Mouse (Mus musculus): ENCODE measurements at regions not wholly inside any gene's neighbourhood (a gene's known extent, or its start where the extent isn't known, plus 50 kb on each side); places are given as distances from the start of the nearest gene placed in this dataset.

GRCm38 (mm10) chr10:29640249-29640648 lies 104.6 kb upstream of the Rspo3 start:
- H3K27me3 ChIP-seq (replicated peaks; ENCODE audit: control insufficient read depth, insufficient read depth, low read length): no peaks in the 10 kb centered on the region
- TF ChIP-seq CTCF (conservative IDR thresholded peaks at IDR 0.05; ENCODE audit: insufficient read depth, insufficient read length, low read depth, low read length) (no peak), POLR2A (IDR thresholded peaks at IDR 0.05; ENCODE audit: low read depth, low read length) (no peak)

GRCm38 (mm10) chr10:29635828-29636227 lies 100.2 kb upstream of the Rspo3 start:
- 27% methylated on average over 5 of the region's 5 CpGs for WGBS
- no peaks in the 10 kb centered on the region for H3K27me3 ChIP-seq (replicated peaks; ENCODE audit: control insufficient read depth, insufficient read depth, low read length)
- H3K4me1 ChIP-seq (ENCODE audit: control insufficient read depth, insufficient read depth, low read length): no peaks in the 10 kb centered on the region
- no peak for DNase-seq
- no peak for TF ChIP-seq CTCF (conservative IDR thresholded peaks at IDR 0.05; ENCODE audit: insufficient read depth, insufficient read length, low read depth, low read length)
- no peak for TF ChIP-seq POLR2A (IDR thresholded peaks at IDR 0.05; ENCODE audit: low read depth, low read length)
- H3K36me3 ChIP-seq (ENCODE audit: control insufficient read depth, insufficient read depth, low read length): no peaks in the 10 kb centered on the region
- no peak overlapping the region for H3K27ac ChIP-seq (ENCODE audit: insufficient read depth, low read depth, low read length)
- no peak overlapping the region for H3K4me3 ChIP-seq (ENCODE audit: insufficient read depth, low read depth, low read length)

More at GRCm38 (mm10) chr10:29640249-29640648, 104.6 kb upstream of the Rspo3 start:
- no peaks in the 10 kb centered on the region for H3K4me1 ChIP-seq (ENCODE audit: control insufficient read depth, insufficient read depth, low read length)
- no peak for DNase-seq
- H3K36me3 ChIP-seq (ENCODE audit: control insufficient read depth, insufficient read depth, low read length): no peaks in the 10 kb centered on the region
- H3K4me3 ChIP-seq (ENCODE audit: insufficient read depth, low read depth, low read length): no peak overlapping the region
- WGBS: 71% methylated on average over 1 of the region's 1 CpGs
- H3K27ac ChIP-seq (ENCODE audit: insufficient read depth, low read depth, low read length): no peak overlapping the region

GRCm38 (mm10) chr10:29595455-29595854 lies 59.8 kb upstream of the Rspo3 start:
- H3K4me3 ChIP-seq (ENCODE audit: insufficient read depth, low read depth, low read length): no peak overlapping the region
- H3K4me1 ChIP-seq (ENCODE audit: control insufficient read depth, insufficient read depth, low read length): no peaks in the 10 kb centered on the region
- no peaks in the 10 kb centered on the region for H3K36me3 ChIP-seq (ENCODE audit: control insufficient read depth, insufficient read depth, low read length)
- no peaks in the 10 kb centered on the region for H3K27me3 ChIP-seq (replicated peaks; ENCODE audit: control insufficient read depth, insufficient read depth, low read length)
- 26% methylated on average over 4 of the region's 4 CpGs for WGBS
- no peak for DNase-seq
- TF ChIP-seq CTCF (conservative IDR thresholded peaks at IDR 0.05; ENCODE audit: insufficient read depth, insufficient read length, low read depth, low read length) (no peak), POLR2A (IDR thresholded peaks at IDR 0.05; ENCODE audit: low read depth, low read length) (no peak)
- no peak overlapping the region for H3K27ac ChIP-seq (ENCODE audit: insufficient read depth, low read depth, low read length)

GRCm38 (mm10) chr10:29594969-29595368 lies 59.3 kb upstream of the Rspo3 start:
- Histone ChIP-seq H3K27me3 (replicated peaks; ENCODE audit: control insufficient read depth, insufficient read depth, low read length) (no peaks in the 10 kb centered on the region), H3K4me1 (ENCODE audit: control insufficient read depth, insufficient read depth, low read length) (no peaks in the 10 kb centered on the region), H3K27ac (ENCODE audit: insufficient read depth, low read depth, low read length) (no peak overlapping the region), H3K36me3 (ENCODE audit: control insufficient read depth, insufficient read depth, low read length) (no peaks in the 10 kb centered on the region), H3K4me3 (ENCODE audit: insufficient read depth, low read depth, low read length) (no peak overlapping the region)
- 74% methylated on average over 1 of the region's 1 CpGs for WGBS
- TF ChIP-seq CTCF (conservative IDR thresholded peaks at IDR 0.05; ENCODE audit: insufficient read depth, insufficient read length, low read depth, low read length): no peak
- TF ChIP-seq POLR2A (IDR thresholded peaks at IDR 0.05; ENCODE audit: low read depth, low read length): no peak
- no peak for DNase-seq

- H3K36me3 ChIP-seq (ENCODE audit: control insufficient read depth, insufficient read depth, low read length): no peaks in the 10 kb centered on the region
- H3K27me3 ChIP-seq (replicated peaks; ENCODE audit: control insufficient read depth, insufficient read depth, low read length): no peaks in the 10 kb centered on the region
- TF ChIP-seq CTCF (conservative IDR thresholded peaks at IDR 0.05; ENCODE audit: insufficient read depth, insufficient read length, low read depth, low read length): no peak
- no peak for TF ChIP-seq POLR2A (IDR thresholded peaks at IDR 0.05; ENCODE audit: low read depth, low read length)
- no peak overlapping the region for H3K27ac ChIP-seq (ENCODE audit: insufficient read depth, low read depth, low read length)
- no peak overlapping the region for H3K4me3 ChIP-seq (ENCODE audit: insufficient read depth, low read depth, low read length)
- 11% methylated on average over 3 of the region's 3 CpGs for WGBS
- H3K4me1 ChIP-seq (ENCODE audit: control insufficient read depth, insufficient read depth, low read length): no peaks in the 10 kb centered on the region
- DNase-seq: no peak
Observed at GRCm38 (mm10) chr10:29592906-29593305, 57.2 kb upstream of the Rspo3 start.

GRCm38 (mm10) chr10:29590187-29590586 lies 54.5 kb upstream of the Rspo3 start:
- Histone ChIP-seq H3K27ac (ENCODE audit: insufficient read depth, low read depth, low read length) (no peak overlapping the region), H3K4me1 (ENCODE audit: control insufficient read depth, insufficient read depth, low read length) (no peaks in the 10 kb centered on the region), H3K4me3 (ENCODE audit: insufficient read depth, low read depth, low read length) (no peak overlapping the region), H3K27me3 (replicated peaks; ENCODE audit: control insufficient read depth, insufficient read depth, low read length) (no peaks in the 10 kb centered on the region), H3K36me3 (ENCODE audit: control insufficient read depth, insufficient read depth, low read length) (no peaks in the 10 kb centered on the region)
- no peak for DNase-seq
- TF ChIP-seq POLR2A (IDR thresholded peaks at IDR 0.05; ENCODE audit: low read depth, low read length) (no peak), CTCF (conservative IDR thresholded peaks at IDR 0.05; ENCODE audit: insufficient read depth, insufficient read length, low read depth, low read length) (no peak)

- H3K27me3 ChIP-seq (replicated peaks; ENCODE audit: control insufficient read depth, insufficient read depth, low read length): no peaks in the 10 kb centered on the region
- no peak for DNase-seq
- no peak for TF ChIP-seq CTCF (conservative IDR thresholded peaks at IDR 0.05; ENCODE audit: insufficient read depth, insufficient read length, low read depth, low read length)
Observed at GRCm38 (mm10) chr10:29589739-29590138, 54.1 kb upstream of the Rspo3 start.

More at GRCm38 (mm10) chr10:29589739-29590138, 54.1 kb upstream of the Rspo3 start:
- no peaks in the 10 kb centered on the region for H3K4me1 ChIP-seq (ENCODE audit: control insufficient read depth, insufficient read depth, low read length)
- H3K27ac ChIP-seq (ENCODE audit: insufficient read depth, low read depth, low read length): no peak overlapping the region
- no peak overlapping the region for H3K4me3 ChIP-seq (ENCODE audit: insufficient read depth, low read depth, low read length)
- H3K36me3 ChIP-seq (ENCODE audit: control insufficient read depth, insufficient read depth, low read length): no peaks in the 10 kb centered on the region

Data from kidney, adult 2 months (tissue).